Mouse (Mus musculus): ENCODE data around the gene Cpb2. TPM values are rescaled to one million over a fixed set of nuclear protein-coding genes. Genes with fewer than 3 reads are reported as not detected.

Cpb2 gene
- not detected in 2 replicates for polyA plus RNA-seq (2014; fragmentation: Nextera tagmentation; extraction: Ambion mirVana)

DNA sequence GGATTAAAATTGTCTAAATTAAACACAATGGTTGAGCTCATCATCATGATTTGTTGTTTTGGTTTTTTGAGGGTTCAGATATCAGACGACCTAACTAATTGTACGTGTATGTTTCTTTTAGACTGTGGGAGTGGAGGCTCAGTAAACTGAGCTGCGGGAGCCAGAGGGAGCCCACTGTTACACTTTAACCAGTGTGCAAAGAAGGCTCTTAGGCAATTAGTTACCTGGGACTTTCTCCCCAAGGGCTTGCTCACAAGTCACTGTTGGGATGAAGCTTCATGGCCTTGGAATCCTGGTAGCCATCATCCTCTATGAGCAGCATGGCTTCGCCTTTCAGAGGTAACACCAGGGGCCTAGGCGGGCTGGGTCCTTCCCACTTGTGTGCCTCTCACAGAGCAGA is at the start of gene Cpb2:
Gene Cpb2, plus strand, starts transcription at position 201 of the 400 bp plus-strand sequence.
- no peaks in the 10 kb centered on the region for H3K4me1 ChIP-seq (ENCODE audit: control insufficient read depth in 2 of 2, insufficient read depth in 2 of 2, low read length in 2 of 2)
- 80% methylated on average over 5 of the region's 5 CpGs for WGBS
- H3K9me3 ChIP-seq (ENCODE audit: control insufficient read depth, low read length) = no peaks in the 10 kb centered on the region
- ATAC-seq (ENCODE audit: insufficient number of reproducible peaks, insufficient read depth, low FRiP score, low read depth) = no peak
- H3K27me3 ChIP-seq (ENCODE audit: control insufficient read depth, insufficient read depth, low read length) = no peaks in the 10 kb centered on the region
- no peak within 1 kb of the TSS for H3K9ac ChIP-seq (ENCODE audit: low read length)
- no peaks in the 10 kb centered on the region for H3K36me3 ChIP-seq (ENCODE audit: control insufficient read depth, insufficient read depth, low read length)
- H3K27ac ChIP-seq (replicated peaks in 1 of 2; ENCODE audit: control insufficient read depth in 1 of 2, insufficient read depth in 1 of 2, low read depth in 2 of 2, low read length in 2 of 2) = no peak within 1 kb of the TSS
- no peak within 1 kb of the TSS for H3K4me3 ChIP-seq (ENCODE audit: control insufficient read depth in 1 of 2, insufficient read depth in 1 of 2, low read depth in 1 of 2, low read length in 2 of 2)
- no peak within 1 kb of the TSS for H3K4me2 ChIP-seq (ENCODE audit: low read length)

DNA sequence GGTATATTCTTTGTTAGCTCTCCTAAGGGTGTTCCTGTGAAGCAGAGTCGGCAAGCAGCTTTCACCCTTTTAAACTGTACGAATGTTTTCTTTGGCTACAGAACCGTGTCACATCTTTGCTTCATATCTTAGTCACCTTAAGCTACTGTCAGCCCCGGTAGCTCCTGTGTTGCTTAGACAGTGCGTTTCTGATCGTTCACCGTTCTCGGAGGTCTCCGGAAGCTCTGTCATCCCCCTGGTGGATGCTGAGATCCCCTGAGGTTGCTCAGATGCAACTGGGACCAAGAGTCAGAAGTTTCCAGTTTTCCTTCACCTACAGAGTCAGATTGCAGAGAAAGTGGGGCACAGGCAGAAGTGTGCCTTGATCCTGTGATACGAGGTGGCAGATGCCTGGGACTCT is 49.7 kb upstream of the Cpb2 start:
- no peaks in the 10 kb centered on the region for H3K4me1 ChIP-seq (ENCODE audit: control insufficient read depth in 2 of 2, insufficient read depth in 2 of 2, low read length in 2 of 2)
- H3K4me2 ChIP-seq (ENCODE audit: low read length) = no peak overlapping the region
- 70% methylated on average over 10 of the region's 10 CpGs for WGBS
- no peak overlapping the region for H3K9ac ChIP-seq (ENCODE audit: low read length)
- no peaks in the 10 kb centered on the region for H3K27me3 ChIP-seq (ENCODE audit: control insufficient read depth, insufficient read depth, low read length)
- no peak for ATAC-seq (ENCODE audit: insufficient number of reproducible peaks, insufficient read depth, low FRiP score, low read depth)
- no peak overlapping the region for H3K27ac ChIP-seq (replicated peaks in 1 of 2; ENCODE audit: control insufficient read depth in 1 of 2, insufficient read depth in 1 of 2, low read depth in 2 of 2, low read length in 2 of 2)
- no peaks in the 10 kb centered on the region for H3K9me3 ChIP-seq (ENCODE audit: control insufficient read depth, low read length)
- no peaks in the 10 kb centered on the region for H3K36me3 ChIP-seq (ENCODE audit: control insufficient read depth, insufficient read depth, low read length)
- no peak overlapping the region for H3K4me3 ChIP-seq (ENCODE audit: control insufficient read depth in 1 of 2, insufficient read depth in 1 of 2, low read depth in 1 of 2, low read length in 2 of 2)

DNA sequence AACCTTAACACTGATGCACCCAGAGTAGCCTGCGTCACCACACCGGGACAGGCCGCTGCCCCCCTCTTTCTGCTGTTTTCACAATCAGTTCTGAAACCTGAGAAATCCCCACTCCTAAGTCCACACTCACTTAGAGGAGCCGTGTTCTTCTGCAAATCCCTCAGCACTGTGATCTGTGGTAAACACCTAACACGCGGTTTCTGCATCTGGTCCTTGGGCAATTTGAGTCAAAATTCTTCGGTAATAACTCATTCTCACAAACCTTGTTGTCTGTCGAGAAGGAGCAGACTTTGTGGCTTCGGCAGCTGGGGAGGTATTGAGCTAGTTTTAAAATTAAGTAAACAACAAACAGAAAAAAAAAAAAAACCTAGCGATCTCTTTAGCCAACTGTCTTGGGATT is 49.2 kb upstream of the Cpb2 start:
- Histone ChIP-seq H3K4me2 (ENCODE audit: low read length) (no peak overlapping the region), H3K27me3 (ENCODE audit: control insufficient read depth, insufficient read depth, low read length) (no peaks in the 10 kb centered on the region), H3K36me3 (ENCODE audit: control insufficient read depth, insufficient read depth, low read length) (no peaks in the 10 kb centered on the region), H3K4me1 (ENCODE audit: control insufficient read depth in 2 of 2, insufficient read depth in 2 of 2, low read length in 2 of 2) (no peaks in the 10 kb centered on the region), H3K4me3 (ENCODE audit: control insufficient read depth in 1 of 2, insufficient read depth in 1 of 2, low read depth in 1 of 2, low read length in 2 of 2) (no peak overlapping the region), H3K27ac (replicated peaks in 1 of 2; ENCODE audit: control insufficient read depth in 1 of 2, insufficient read depth in 1 of 2, low read depth in 2 of 2, low read length in 2 of 2) (no peak overlapping the region), H3K9ac (ENCODE audit: low read length) (no peak overlapping the region), H3K9me3 (ENCODE audit: control insufficient read depth, low read length) (no peaks in the 10 kb centered on the region)
- WGBS = 84% methylated on average over 10 of the region's 10 CpGs
- ATAC-seq (ENCODE audit: insufficient number of reproducible peaks, insufficient read depth, low FRiP score, low read depth) = no peak

DNA sequence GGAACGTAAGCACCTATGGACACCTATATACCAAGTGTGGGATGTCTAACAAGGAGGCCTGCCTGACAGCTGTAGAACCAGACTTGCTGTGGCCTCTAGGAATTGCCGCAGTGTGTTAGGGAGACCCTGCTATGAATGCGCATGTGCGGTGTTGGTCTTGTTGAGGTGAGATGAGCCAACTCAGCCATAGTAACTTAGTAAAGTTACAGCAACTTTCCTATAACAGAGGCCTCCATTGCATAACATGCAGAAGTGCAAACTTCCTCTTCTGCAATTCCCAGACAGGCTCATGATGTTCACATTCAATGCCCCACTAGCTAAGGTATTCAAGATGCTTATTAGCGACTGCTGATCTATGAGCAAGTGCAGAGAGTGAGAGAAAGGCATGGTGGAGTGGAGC is 46.6 kb upstream of the Cpb2 start:
- H3K4me1 ChIP-seq (ENCODE audit: control insufficient read depth in 2 of 2, insufficient read depth in 2 of 2, low read length in 2 of 2) = no peaks in the 10 kb centered on the region
- no peaks in the 10 kb centered on the region for H3K27me3 ChIP-seq (ENCODE audit: control insufficient read depth, insufficient read depth, low read length)
- ATAC-seq (ENCODE audit: insufficient number of reproducible peaks, insufficient read depth, low FRiP score, low read depth) = no peak
- no peak overlapping the region for H3K4me3 ChIP-seq (ENCODE audit: control insufficient read depth in 1 of 2, insufficient read depth in 1 of 2, low read depth in 1 of 2, low read length in 2 of 2)
- H3K27ac ChIP-seq (replicated peaks in 1 of 2; ENCODE audit: control insufficient read depth in 1 of 2, insufficient read depth in 1 of 2, low read depth in 2 of 2, low read length in 2 of 2) = no peak overlapping the region
- H3K9ac ChIP-seq (ENCODE audit: low read length) = no peak overlapping the region
- 90% methylated on average over 5 of the region's 5 CpGs for WGBS
- no peak overlapping the region for H3K4me2 ChIP-seq (ENCODE audit: low read length)
- H3K36me3 ChIP-seq (ENCODE audit: control insufficient read depth, insufficient read depth, low read length) = peaks cover 3% of the 10 kb centered on the region; the same call in 1 of the 2 replicates
- H3K9me3 ChIP-seq (ENCODE audit: control insufficient read depth, low read length) = no peaks in the 10 kb centered on the region

DNA sequence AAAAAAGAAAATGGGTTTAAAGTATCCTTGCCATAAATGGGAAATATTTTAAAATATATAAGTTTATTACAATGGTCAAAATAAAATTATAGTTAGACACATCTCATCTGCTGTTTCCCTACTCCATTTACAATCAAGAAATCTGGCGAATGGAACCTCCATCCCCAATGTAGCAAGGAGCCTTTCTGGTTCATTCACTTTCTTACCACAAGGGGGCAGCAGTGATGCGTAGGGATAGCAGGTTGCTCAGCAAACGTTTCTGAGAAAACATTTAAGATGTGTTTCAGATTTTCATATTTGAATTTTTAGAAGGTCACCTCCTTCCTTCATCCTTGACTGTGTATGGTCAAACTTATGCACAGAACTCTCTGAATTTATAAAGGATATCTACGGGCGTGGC is 45.1 kb upstream of the Cpb2 start:
- Histone ChIP-seq H3K4me3 (ENCODE audit: control insufficient read depth in 1 of 2, insufficient read depth in 1 of 2, low read depth in 1 of 2, low read length in 2 of 2) (no peak overlapping the region), H3K4me2 (ENCODE audit: low read length) (no peak overlapping the region), H3K27ac (replicated peaks in 1 of 2; ENCODE audit: control insufficient read depth in 1 of 2, insufficient read depth in 1 of 2, low read depth in 2 of 2, low read length in 2 of 2) (no peak overlapping the region), H3K9ac (ENCODE audit: low read length) (no peak overlapping the region), H3K4me1 (ENCODE audit: control insufficient read depth in 2 of 2, insufficient read depth in 2 of 2, low read length in 2 of 2) (no peaks in the 10 kb centered on the region), H3K36me3 (ENCODE audit: control insufficient read depth, insufficient read depth, low read length) (peaks cover 3% of the 10 kb centered on the region; the same call in 1 of the 2 replicates), H3K9me3 (ENCODE audit: control insufficient read depth, low read length) (no peaks in the 10 kb centered on the region), H3K27me3 (ENCODE audit: control insufficient read depth, insufficient read depth, low read length) (no peaks in the 10 kb centered on the region)
- no peak for ATAC-seq (ENCODE audit: insufficient number of reproducible peaks, insufficient read depth, low FRiP score, low read depth)
- 44% methylated on average over 5 of the region's 5 CpGs for WGBS

DNA sequence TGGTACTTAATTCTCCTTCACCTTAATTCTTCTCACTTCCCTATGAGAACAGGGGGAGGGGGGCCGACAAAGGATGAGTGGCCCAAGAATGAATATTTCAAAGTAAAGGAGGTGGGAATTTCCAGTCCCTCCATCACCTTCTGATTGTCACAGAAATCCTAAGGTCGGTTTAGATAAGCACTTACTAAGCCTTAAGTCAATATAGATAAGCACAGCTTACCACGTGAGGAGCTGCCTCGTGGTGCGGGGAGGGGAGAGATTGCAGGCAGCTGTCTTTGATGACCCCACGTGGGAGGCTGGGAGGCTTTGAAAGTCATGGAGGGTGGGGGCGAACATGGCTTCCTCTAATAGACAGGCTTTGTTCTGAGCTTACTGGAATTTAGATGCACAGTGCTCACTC is 44.4 kb upstream of the Cpb2 start:
- Histone ChIP-seq H3K9ac (ENCODE audit: low read length) (no peak overlapping the region), H3K4me1 (ENCODE audit: control insufficient read depth in 2 of 2, insufficient read depth in 2 of 2, low read length in 2 of 2) (no peaks in the 10 kb centered on the region), H3K27ac (replicated peaks in 1 of 2; ENCODE audit: control insufficient read depth in 1 of 2, insufficient read depth in 1 of 2, low read depth in 2 of 2, low read length in 2 of 2) (no peak overlapping the region), H3K9me3 (ENCODE audit: control insufficient read depth, low read length) (no peaks in the 10 kb centered on the region), H3K36me3 (ENCODE audit: control insufficient read depth, insufficient read depth, low read length) (peaks cover 6% of the 10 kb centered on the region; the same call in 1 of the 2 replicates), H3K27me3 (ENCODE audit: control insufficient read depth, insufficient read depth, low read length) (no peaks in the 10 kb centered on the region), H3K4me2 (ENCODE audit: low read length) (no peak overlapping the region), H3K4me3 (ENCODE audit: control insufficient read depth in 1 of 2, insufficient read depth in 1 of 2, low read depth in 1 of 2, low read length in 2 of 2) (no peak overlapping the region)
- no peak for ATAC-seq (ENCODE audit: insufficient number of reproducible peaks, insufficient read depth, low FRiP score, low read depth)
- WGBS = 26% methylated on average over 7 of the region's 7 CpGs

DNA sequence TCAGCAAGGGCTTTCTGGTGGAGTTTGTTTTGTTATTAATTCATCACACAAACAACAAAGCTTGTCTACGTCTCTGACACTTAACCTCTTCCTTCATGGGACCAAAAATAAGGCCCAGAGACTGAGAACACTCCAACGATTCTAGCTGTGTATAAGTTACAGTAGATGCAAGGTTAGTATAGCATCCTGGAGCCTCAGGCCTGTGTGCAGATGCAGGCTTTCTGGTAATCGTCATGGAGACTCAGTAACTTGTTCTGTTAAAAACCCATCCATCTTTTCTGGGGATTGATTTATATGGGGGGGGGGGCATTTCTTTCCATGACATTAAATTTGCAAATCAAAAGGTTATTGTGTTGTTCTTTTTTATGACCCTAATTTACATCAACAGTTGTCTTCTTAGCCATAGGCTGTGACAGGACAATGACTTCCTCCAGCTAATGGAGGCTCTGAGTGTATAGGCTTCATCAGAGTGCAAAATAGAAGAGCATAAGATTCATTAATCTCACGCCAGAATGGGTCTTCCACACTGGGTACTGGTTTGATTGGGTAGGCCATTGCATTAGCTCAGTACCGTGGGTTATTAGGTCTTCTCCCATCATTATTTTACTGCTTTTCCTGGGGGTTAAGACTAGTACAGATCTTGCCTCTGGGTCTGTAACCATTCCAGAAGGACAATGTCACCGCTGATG is 36.6 kb upstream of the Cpb2 start:
- H3K9ac ChIP-seq (ENCODE audit: low read length) = no peak overlapping the region
- H3K4me3 ChIP-seq (ENCODE audit: control insufficient read depth in 1 of 2, insufficient read depth in 1 of 2, low read depth in 1 of 2, low read length in 2 of 2) = no peak overlapping the region
- H3K4me1 ChIP-seq (ENCODE audit: control insufficient read depth in 2 of 2, insufficient read depth in 2 of 2, low read length in 2 of 2) = no peaks in the 10 kb centered on the region
- no peak overlapping the region for H3K4me2 ChIP-seq (ENCODE audit: low read length)
- H3K9me3 ChIP-seq (ENCODE audit: control insufficient read depth, low read length) = no peaks in the 10 kb centered on the region
- H3K27ac ChIP-seq (replicated peaks in 1 of 2; ENCODE audit: control insufficient read depth in 1 of 2, insufficient read depth in 1 of 2, low read depth in 2 of 2, low read length in 2 of 2) = no peak overlapping the region
- no peaks in the 10 kb centered on the region for H3K27me3 ChIP-seq (ENCODE audit: control insufficient read depth, insufficient read depth, low read length)
- WGBS = 80% methylated on average over 6 of the region's 6 CpGs
- ATAC-seq (ENCODE audit: insufficient number of reproducible peaks, insufficient read depth, low FRiP score, low read depth) = no peak
- H3K36me3 ChIP-seq (ENCODE audit: control insufficient read depth, insufficient read depth, low read length) = 0 out of 2 replicates have a peak, but pooled peaks cover 3% of the 10 kb centered on the region

DNA sequence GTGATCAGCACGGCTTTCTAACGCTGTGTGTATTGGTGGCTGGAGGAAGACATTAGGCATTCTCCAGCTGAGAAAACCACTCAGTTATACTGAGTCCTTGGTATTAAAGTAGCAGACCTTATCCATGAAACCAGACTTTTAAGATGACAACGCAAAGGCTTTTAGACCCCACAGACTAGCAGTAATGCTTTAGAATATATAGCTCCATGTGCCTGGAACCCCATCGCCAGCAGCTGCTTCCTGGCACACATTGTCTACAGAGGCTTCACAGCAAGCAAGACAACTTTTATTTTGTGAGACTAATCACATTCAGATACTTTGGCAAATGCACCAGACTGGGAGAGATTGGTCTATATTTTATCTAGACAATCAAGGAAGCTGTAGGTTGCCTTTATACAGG is 35.8 kb upstream of the Cpb2 start:
- no peak for ATAC-seq (ENCODE audit: insufficient number of reproducible peaks, insufficient read depth, low FRiP score, low read depth)
- H3K4me3 ChIP-seq (ENCODE audit: control insufficient read depth in 1 of 2, insufficient read depth in 1 of 2, low read depth in 1 of 2, low read length in 2 of 2) = no peak overlapping the region
- no peak overlapping the region for H3K4me2 ChIP-seq (ENCODE audit: low read length)
- H3K27me3 ChIP-seq (ENCODE audit: control insufficient read depth, insufficient read depth, low read length) = no peaks in the 10 kb centered on the region
- no peaks in the 10 kb centered on the region for H3K4me1 ChIP-seq (ENCODE audit: control insufficient read depth in 2 of 2, insufficient read depth in 2 of 2, low read length in 2 of 2)
- no peak overlapping the region for H3K27ac ChIP-seq (replicated peaks in 1 of 2; ENCODE audit: control insufficient read depth in 1 of 2, insufficient read depth in 1 of 2, low read depth in 2 of 2, low read length in 2 of 2)
- H3K9me3 ChIP-seq (ENCODE audit: control insufficient read depth, low read length) = no peaks in the 10 kb centered on the region
- WGBS = 92% methylated on average over 4 of the region's 4 CpGs
- no peak overlapping the region for H3K9ac ChIP-seq (ENCODE audit: low read length)
- H3K36me3 ChIP-seq (ENCODE audit: control insufficient read depth, insufficient read depth, low read length) = 0 out of 2 replicates have a peak, but pooled peaks cover 3% of the 10 kb centered on the region
